Mouse (Mus musculus): ENCODE data around the gene Mael. TPM values are rescaled to one million over a fixed set of nuclear protein-coding genes. Genes with fewer than 3 reads are reported as not detected.

Mael gene
- polyA plus RNA-seq, 1 experiment from 2014 or later = not detected

DNA sequence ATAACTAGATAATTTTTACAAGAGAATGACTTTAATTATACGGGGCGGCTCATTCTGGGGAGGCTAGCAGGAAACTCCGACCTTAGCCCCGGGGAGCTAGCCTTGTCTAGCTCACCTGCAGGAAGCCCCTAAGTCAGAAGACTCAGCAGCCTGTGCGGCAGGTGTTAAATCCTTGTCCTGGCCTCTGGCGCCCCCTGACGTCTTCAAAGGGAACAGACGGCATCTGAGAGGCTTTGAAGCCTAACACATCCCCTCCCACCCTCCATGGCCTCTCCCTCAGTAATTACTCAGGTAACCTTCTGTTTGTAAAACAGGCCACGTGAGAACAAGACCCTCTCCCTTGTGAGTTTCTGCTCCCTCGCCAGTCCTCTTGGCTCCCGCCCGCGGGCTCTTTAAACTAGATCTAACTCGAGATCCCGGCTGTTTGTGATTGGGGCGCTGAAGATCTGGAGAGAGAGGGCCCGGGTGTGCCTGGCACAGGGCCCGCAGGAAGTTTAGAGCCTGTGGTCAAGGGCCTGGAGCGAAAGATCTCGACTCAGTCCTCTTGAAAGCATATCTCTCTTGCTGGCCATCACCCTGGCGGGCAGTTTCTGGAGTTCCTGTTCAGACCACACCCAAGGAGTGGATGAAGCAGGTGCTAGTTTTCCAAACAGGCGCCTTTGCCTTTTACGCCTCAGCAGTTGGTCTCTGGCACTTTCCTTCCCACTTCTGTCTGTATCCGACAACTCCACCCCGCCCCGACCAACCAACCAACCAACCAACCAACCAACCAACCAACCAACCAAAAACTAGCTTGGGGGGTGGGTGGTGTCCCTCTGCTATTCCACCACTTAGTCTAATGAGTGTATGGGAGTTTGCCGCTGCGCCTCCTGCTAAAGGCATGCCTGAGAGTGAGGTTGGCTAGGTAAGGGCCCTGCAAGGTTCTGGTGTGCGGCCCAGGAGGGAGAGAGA is 84.1 kb downstream of the Mael start:
- TF ChIP-seq CTCF (IDR thresholded peaks at IDR 0.05; ENCODE audit: low read depth) = peak; percentile 94
- no peak for TF ChIP-seq EP300 (optimal IDR thresholded peaks at IDR 0.05)

DNA sequence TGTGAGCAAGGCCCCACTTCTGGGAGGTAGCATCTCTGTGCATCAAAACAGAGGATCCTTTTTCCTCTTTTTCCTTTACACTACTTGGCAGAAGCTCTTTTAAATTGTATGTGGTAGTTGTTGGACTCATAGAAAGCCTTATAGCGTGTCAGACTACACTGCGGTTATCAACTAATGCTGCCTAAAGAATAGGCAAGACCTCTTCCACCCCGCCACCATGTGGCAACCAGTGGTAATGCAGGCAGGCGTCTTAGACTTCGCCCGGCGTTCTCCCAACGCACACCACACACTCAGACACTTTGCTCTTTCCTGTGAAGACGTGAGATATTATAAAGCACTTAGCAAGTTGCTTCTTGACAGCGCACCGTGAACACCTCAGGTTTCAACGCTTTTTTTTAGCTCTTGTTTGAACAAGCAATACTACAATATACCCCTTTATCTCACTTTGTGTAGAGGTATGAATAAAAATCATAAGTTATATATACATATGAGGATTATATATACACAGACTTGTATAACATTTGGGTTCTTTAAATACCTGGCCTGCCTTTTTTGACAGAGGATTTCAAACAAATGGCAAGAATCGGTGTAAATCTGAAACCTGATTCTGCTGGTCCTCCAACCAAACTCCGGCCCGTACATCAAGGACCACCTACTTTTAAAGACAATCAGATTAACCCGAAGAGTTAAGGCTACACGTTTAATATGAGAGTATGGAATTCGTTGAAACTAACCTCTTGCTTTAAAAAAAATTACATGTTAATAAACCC is 85.0 kb downstream of the Mael start:
- Histone ChIP-seq H3K36me3 (ENCODE audit: control insufficient read depth, insufficient read depth, low read length) (no peaks in the 10 kb centered on the region), H3K9ac (ENCODE audit: low read length) (no peak overlapping the region), H3K9me3 (ENCODE audit: control insufficient read depth, low read length) (no peaks in the 10 kb centered on the region), H3K4me2 (replicated peaks; ENCODE audit: low read depth) (peak overlapping the region; percentile 44; the same call in 1 of the 2 replicates), H3K27me3 (ENCODE audit: control insufficient read depth, insufficient read depth, low read length) (no peaks in the 10 kb centered on the region), H3K4me1 (replicated peaks; ENCODE audit: control insufficient read depth, insufficient read depth) (peaks cover 4% of the 10 kb centered on the region; the same call in 1 of the 2 replicates), H3K4me3 (ENCODE audit: low read depth, low read length) (no peak overlapping the region), H3K27ac (replicated peaks) (no peak overlapping the region)
- ATAC-seq (ENCODE audit: low FRiP score, low TSS enrichment) (peak; percentile 51), DNase-seq (ENCODE audit: low spot score) (peak; percentile 90)
- 5% methylated on average over 18 of the region's 18 CpGs for WGBS
- peak; percentile 98 for TF ChIP-seq CTCF (IDR thresholded peaks at IDR 0.05; ENCODE audit: low read depth)
- no peak for TF ChIP-seq EP300 (optimal IDR thresholded peaks at IDR 0.05)

More for the DNA sequence above, 84.1 kb downstream of the Mael start:
- Histone ChIP-seq H3K9ac (ENCODE audit: low read length) (peak overlapping the region; percentile 23; the same call in 1 of the 2 replicates), H3K4me3 (ENCODE audit: low read depth, low read length) (no peak overlapping the region), H3K27ac (replicated peaks) (no peak overlapping the region), H3K36me3 (ENCODE audit: control insufficient read depth, insufficient read depth, low read length) (no peaks in the 10 kb centered on the region), H3K4me1 (replicated peaks; ENCODE audit: control insufficient read depth, insufficient read depth) (peaks cover 4% of the 10 kb centered on the region; the same call in 1 of the 2 replicates), H3K27me3 (ENCODE audit: control insufficient read depth, insufficient read depth, low read length) (no peaks in the 10 kb centered on the region), H3K9me3 (ENCODE audit: control insufficient read depth, low read length) (no peaks in the 10 kb centered on the region), H3K4me2 (replicated peaks; ENCODE audit: low read depth) (peak overlapping the region; percentile 44)
- 6% methylated on average over 29 of the region's 29 CpGs for WGBS
- peak; percentile 61 for ATAC-seq (ENCODE audit: low FRiP score, low TSS enrichment)
- DNase-seq (ENCODE audit: low spot score) = peak; percentile 84

DNA sequence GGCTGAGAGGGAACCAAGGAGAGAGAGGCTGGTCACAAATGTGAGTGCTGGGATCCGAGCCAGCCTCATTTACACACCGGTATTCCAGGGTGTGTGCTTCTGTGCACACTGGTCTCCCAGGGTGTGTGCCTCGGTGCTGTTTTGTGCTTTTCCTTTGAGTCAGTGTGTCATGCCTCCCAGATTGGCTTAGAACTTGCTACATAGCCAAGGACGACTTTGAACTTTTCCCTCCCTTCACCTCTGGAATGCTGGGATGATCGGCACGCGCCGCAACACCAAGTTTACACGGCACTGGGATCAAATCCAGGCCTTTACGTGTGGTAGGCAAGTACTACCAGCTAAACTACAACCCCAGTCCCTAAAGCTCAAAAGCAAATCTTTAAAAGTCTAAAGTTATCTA is 86.5 kb downstream of the Mael start:
- H3K4me2 ChIP-seq (replicated peaks; ENCODE audit: low read depth) = no peak overlapping the region
- no peak overlapping the region for H3K4me3 ChIP-seq (ENCODE audit: low read depth, low read length)
- no peaks in the 10 kb centered on the region for H3K9me3 ChIP-seq (ENCODE audit: control insufficient read depth, low read length)
- WGBS = 89% methylated on average over 10 of the region's 10 CpGs
- no peak for ATAC-seq (ENCODE audit: low FRiP score, low TSS enrichment)
- no peak for TF ChIP-seq EP300 (optimal IDR thresholded peaks at IDR 0.05)
- TF ChIP-seq CTCF (IDR thresholded peaks at IDR 0.05; ENCODE audit: low read depth) = no peak
- H3K4me1 ChIP-seq (replicated peaks; ENCODE audit: control insufficient read depth, insufficient read depth) = peaks cover 4% of the 10 kb centered on the region; the same call in 1 of the 2 replicates
- no peaks in the 10 kb centered on the region for H3K36me3 ChIP-seq (ENCODE audit: control insufficient read depth, insufficient read depth, low read length)
- no peak overlapping the region for H3K27ac ChIP-seq (replicated peaks)
- no peaks in the 10 kb centered on the region for H3K27me3 ChIP-seq (ENCODE audit: control insufficient read depth, insufficient read depth, low read length)
- H3K9ac ChIP-seq (ENCODE audit: low read length) = no peak overlapping the region
- no peak for DNase-seq (ENCODE audit: low spot score)

DNA sequence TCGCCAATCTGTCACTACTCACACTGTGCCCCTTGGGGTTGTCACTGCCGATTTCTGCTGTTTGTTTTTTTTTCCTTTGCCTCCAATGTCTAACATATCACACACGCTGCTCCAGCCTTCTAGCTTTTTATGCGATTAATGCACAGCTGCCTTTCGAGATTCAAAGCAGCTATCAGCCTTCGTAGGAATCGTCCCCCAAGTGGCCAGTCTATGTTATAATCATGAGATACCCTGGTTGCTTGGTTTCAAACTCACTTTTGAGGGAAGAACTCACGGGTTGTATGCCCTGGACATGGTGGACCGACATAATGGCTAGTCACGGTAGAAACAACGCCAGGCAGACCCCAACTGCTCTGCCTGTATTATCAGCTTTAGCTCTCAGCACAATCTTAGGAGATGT is 87.2 kb downstream of the Mael start:
- TF ChIP-seq EP300 (optimal IDR thresholded peaks at IDR 0.05) (no peak), CTCF (IDR thresholded peaks at IDR 0.05; ENCODE audit: low read depth) (peak; percentile 50)
- no peaks in the 10 kb centered on the region for H3K36me3 ChIP-seq (ENCODE audit: control insufficient read depth, insufficient read depth, low read length)
- ATAC-seq (ENCODE audit: low FRiP score, low TSS enrichment) (no peak), DNase-seq (ENCODE audit: low spot score) (no peak)
- WGBS = 60% methylated on average over 11 of the region's 11 CpGs
- H3K27ac ChIP-seq (replicated peaks) = no peak overlapping the region
- no peak overlapping the region for H3K4me3 ChIP-seq (ENCODE audit: low read depth, low read length)
- H3K4me1 ChIP-seq (replicated peaks; ENCODE audit: control insufficient read depth, insufficient read depth) = peaks cover 4% of the 10 kb centered on the region; the same call in 1 of the 2 replicates
- H3K4me2 ChIP-seq (replicated peaks; ENCODE audit: low read depth) = no peak overlapping the region
- no peak overlapping the region for H3K9ac ChIP-seq (ENCODE audit: low read length)
- no peaks in the 10 kb centered on the region for H3K9me3 ChIP-seq (ENCODE audit: control insufficient read depth, low read length)
- H3K27me3 ChIP-seq (ENCODE audit: control insufficient read depth, insufficient read depth, low read length) = no peaks in the 10 kb centered on the region

Other genes starting within 250 kb of the Mael start
- 4.9 TPM in 2 replicates for gene Pou2f1, start 236.1 kb downstream of the Mael start, polyA plus RNA-seq (2015; fragmentation: Nextera tagmentation; extraction: Ambion mirVana)
- gene Dusp27, start 110.8 kb downstream of the Mael start, polyA plus RNA-seq (2015; fragmentation: Nextera tagmentation; extraction: Ambion mirVana) = 0.50 and 0.57 TPM in 2 replicates
- gene Gpa33, start 108.5 kb downstream of the Mael start, polyA plus RNA-seq (2015; fragmentation: Nextera tagmentation; extraction: Ambion mirVana) = 34.3 and 35.6 TPM in 2 replicates
- 0.50 and 0.64 TPM in 2 replicates for gene Ildr2, start 15.4 kb upstream of the Mael start, polyA plus RNA-seq (2015; fragmentation: Nextera tagmentation; extraction: Ambion mirVana)
- gene Tada1, start 140.3 kb upstream of the Mael start, polyA plus RNA-seq (2015; fragmentation: Nextera tagmentation; extraction: Ambion mirVana) = 18.6 and 18.8 TPM in 2 replicates
- gene Pogk, start 171.1 kb upstream of the Mael start, polyA plus RNA-seq (2015; fragmentation: Nextera tagmentation; extraction: Ambion mirVana) = 4.0 and 4.1 TPM in 2 replicates